Mouse (Mus musculus): Measurements from ENCODE around the gene Fbf1.

- TF ChIP-seq CTCF (IDR thresholded peaks at IDR 0.05; ENCODE audit: low read depth, low read length) (no peak), POLR2A (IDR thresholded peaks at IDR 0.05; ENCODE audit: borderline replicate concordance, low read depth, low read length) (no peak)
Measured at GRCm38 (mm10) chr11:116162146-116162545, 5.8 kb downstream of the Fbf1 start.

All from bone marrow macrophage, adult 2 months (primary cell).